Mouse (Mus musculus) left cerebral cortex, postnatal 25 days (tissue): ENCODE results near the gene Sox13. TPM values are rescaled to one million over a fixed set of nuclear protein-coding genes. Genes with fewer than 3 reads are reported as not detected.

Experiments
- DNase-seq, 2 experiments: peaks; one replicate each; pipeline ENCODE4 v3.0.0; 2022; ENCODE audit warnings: low spot score in 2 of 2, mixed read lengths in 1 of 2
- intact Hi-C: fragments of 180-260 bp; cut with DNase I; formaldehyde crosslinking; loops from one replicate; pipeline ENCODE4 v1.15.1; 2025
- total RNA-seq, 2 experiments: library from RNA; stranded (reverse); gene quantifications; 2 replicates each; pipeline ENCODE4 v1.2.3; 2021

The Sox13 gene
- total RNA-seq, 2 experiments from 2014 or later, result 7.6 to 11.0 TPM

DNA sequence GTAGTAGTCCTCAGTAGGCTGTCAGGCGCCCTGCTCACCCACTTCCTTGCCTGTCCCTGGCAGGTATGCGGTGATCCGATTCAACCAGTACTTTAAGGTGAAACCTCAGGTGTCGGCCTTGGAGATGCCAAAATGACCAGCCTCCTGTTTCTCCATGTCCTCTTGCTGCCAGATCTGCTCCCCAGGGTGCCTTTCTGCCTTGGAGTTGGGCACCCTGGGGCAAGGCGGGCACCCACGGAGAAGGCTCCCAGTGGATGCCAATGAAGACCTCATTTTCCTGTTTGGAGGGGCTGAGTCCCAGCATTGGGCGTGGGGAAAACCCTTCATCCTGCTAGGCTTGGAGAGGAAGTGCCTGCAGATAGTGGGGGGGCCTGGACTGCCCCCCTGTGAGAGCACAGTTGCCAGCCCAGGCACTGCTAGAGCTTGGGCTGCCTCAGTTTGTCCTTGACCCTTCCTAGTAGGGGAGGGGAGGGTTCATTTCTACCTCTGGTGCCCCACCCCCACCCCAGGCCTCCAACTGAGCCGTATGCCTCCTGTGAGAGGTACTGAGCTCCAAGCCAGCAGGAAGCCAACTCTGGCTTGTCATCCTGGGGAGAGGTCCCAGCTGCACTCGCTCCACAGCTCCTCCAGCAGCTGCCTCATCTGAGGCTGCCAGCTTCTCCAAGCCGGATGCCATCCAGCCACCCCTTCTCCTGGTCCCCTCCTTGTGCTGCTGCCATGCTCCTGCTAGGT is 44.8 kb downstream of the Sox13 start:
- no peak for DNase-seq
- intact Hi-C loops, result no loop called here

- intact Hi-C loops, result no loop called here
Measured at GRCm38 (mm10) chr1:133377547-133377946, 46.6 kb downstream of the Sox13 start.

DNA sequence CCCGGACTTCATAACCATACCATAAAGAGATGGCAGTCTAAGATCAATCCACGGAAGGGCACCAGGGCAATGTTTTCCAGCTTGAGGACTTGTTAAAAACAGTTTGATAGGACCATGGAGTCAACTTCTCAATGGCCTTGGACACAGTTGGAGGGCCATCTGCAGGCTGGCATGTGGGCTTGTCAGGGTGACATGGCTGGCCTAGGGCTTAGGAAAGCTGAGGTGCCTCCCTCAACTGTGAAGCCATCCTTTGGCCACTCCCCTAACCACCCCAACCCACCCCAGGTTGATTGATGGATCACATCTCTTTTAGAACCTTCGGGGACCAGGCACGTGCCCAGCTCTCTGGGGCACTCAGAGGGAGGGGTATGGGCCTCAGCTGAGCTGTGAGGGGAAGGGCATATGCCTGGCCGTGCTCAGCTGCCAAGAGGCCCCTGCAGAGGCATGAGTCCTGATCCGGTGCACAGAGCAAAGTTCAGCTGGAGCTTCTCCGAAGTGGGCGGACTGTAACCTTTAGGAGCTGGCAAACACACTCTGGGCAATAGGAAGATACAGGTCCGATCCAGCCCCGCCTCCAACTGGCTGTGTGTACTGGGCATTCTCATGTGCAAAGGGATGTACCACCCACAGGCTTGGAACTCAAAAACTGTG is 48.4 kb downstream of the Sox13 start:
- peak in 1 of 2 experiments; percentile 43 for DNase-seq
- intact Hi-C loops, result no loop called here

More at GRCm38 (mm10) chr1:133377547-133377946, 46.6 kb downstream of the Sox13 start:
- DNase-seq, result no peak

DNA sequence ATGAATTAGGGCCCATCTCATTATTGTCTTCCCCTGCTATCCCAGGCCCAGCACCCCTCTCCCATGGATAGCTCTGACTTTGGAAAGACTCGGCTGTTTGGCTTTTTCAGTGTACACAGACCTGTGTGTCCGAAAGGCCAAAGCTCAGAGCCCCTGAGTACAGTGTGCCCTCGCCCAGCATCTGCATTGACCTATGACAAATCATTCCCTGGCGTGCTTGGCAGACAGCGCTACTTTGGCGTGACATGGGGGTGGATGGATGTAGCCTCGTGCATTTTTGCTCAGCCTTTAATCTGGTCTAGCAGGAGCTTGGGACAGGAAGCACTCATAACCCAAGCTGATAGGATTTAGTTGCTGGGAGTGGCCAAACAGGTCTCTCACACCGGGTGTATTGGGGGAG is 52.1 kb downstream of the Sox13 start:
- intact Hi-C loops, result no loop called here
- no peak for DNase-seq

DNA sequence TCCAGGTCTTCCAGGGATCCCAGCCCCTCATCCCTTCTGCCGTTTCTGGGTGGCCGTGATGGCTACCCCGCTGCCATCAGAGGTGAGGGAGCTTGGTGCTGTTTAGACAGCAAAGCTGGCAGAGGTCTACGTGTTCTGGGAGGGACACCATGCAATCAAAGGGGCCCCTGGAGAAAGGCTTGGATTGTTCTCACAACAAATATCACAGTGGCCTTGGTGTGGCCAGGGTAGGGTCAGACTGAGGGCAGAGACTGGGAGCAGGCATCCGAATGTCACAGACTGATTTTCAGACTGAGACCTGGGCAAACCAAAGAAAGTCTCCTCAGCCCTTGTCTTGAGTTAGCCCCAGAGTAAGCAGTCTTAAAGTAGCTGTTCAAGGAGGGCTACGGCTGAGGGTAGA is 52.7 kb downstream of the Sox13 start:
- intact Hi-C loops, result no loop called here
- no peak for DNase-seq

GRCm38 (mm10) chr1:133370352-133370751 is 53.8 kb downstream of the Sox13 start:
- intact Hi-C loops, result no loop called here
- DNase-seq, result no peak

GRCm38 (mm10) chr1:133368644-133369043 is 55.5 kb downstream of the Sox13 start:
- intact Hi-C loops, result no loop called here
- DNase-seq, result peak in 1 of 2 experiments; percentile 88

- intact Hi-C loops, result no loop called here
- DNase-seq, result peak in 1 of 2 experiments; percentile 35
Measured at GRCm38 (mm10) chr1:133367606-133368488, 56.3 kb downstream of the Sox13 start.

DNA sequence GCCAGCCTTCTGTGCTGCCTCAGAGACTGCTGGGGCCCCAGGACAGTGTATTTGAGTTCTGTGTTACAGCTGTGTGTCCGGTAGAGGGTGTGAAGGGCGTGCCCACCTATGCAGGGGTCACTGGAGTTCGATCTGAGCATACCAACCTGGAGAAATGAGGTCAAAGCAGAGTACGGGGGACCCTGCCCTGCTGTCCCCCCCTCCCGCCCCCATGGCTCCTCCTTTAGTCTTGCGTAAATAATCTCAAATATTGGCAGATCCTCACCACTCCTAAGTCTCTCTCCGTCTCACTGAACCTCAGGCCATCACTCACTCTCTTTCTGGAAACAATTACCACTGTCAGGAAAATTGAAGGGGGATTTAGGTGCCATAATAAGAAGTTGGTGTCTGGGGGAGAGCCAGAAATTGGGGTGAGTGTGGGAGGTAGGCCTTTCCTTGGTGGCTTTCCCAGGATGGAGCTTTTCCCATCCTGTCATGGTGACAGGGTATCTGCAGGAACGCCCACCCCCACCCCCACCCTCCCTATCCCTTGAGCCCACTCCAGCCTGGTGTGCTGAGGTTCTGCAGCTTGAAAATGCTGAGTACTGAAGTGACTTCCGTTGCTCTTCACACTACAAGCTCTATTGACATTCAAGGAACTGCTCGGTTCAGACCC is 57.1 kb downstream of the Sox13 start:
- intact Hi-C loops, result no loop called here
- peak in 1 of 2 experiments; percentile 77 for DNase-seq

DNA sequence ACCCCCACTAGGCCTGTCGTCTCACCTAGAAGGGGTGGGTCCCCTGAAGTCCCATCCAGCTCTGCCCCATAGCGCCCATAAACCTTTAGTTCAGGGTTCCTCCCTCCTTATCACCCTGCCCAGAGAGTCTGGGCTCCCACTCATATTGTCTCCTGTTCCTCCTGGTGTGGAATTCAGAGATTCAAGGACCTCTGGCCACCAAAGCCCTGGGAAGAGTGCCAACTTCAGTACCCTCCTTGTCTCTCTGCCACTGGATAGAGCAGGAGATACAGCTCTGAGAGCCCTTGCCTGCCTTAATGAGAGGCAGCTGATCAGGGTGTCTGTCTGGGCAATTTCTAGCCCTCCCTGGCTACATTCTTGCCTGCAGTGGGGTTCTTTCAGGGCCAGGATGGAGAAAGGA is 59.3 kb downstream of the Sox13 start:
- no peak for DNase-seq
- intact Hi-C loops, result no loop called here

GRCm38 (mm10) chr1:133364022-133364630 is 60.1 kb downstream of the Sox13 start:
- DNase-seq, result peak in 1 of 2 experiments; percentile 31

GRCm38 (mm10) chr1:133363276-133364021 is 60.7 kb downstream of the Sox13 start, which contains the start of gene Etnk2:
Gene Etnk2, plus strand, starts transcription at chr1:133363572.
- intact Hi-C loops, result no loop called here

More at GRCm38 (mm10) chr1:133364022-133364630, 60.1 kb downstream of the Sox13 start:
- intact Hi-C loops, result no loop called here

GRCm38 (mm10) chr1:133362103-133362502 is 62.1 kb downstream of the Sox13 start:
- intact Hi-C loops, result no loop called here
- DNase-seq, result no peak

More at GRCm38 (mm10) chr1:133363276-133364021, 60.7 kb downstream of the Sox13 start, which contains the start of gene Etnk2:
- peak; percentile 61 to 63 for DNase-seq

DNA sequence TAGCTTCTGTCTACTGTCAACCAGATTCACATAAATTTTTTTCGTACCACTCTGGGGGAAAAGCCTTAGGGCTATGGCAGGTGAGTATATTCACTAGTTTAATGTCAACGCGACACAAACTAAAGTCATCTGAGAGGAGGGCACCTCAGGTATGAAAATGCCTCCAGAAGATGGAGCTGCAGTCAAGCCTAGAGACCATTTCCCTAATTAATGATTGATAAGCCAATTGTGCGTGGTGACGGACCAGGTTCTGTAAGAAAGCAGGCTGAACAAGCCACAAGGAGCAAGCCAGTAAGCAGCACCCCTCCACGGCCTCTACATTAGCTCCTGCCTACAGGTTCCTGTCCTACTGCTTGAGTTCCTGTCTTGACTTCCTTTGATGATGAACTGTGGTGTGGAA is 63.2 kb downstream of the Sox13 start:
- no peak for DNase-seq
- intact Hi-C loops, result no loop called here

DNA sequence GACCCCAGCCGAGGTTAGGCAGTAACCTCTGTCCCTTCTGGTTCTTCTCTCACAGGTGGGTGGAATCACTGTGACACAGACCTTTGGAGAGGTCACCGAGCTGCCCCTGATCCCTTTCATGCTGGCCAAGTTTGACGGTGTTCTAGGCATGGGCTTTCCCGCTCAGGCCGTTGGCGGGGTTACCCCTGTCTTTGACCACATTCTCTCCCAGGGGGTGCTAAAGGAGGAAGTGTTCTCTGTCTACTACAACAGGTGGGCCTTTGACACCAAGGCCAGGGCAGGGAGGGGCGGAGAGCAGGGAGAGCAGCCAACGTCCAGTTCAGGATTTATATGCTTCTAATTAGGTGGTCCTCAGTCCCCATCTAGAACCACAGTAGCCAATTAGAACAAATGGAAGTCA is 67.8 kb downstream of the Sox13 start:
- intact Hi-C loops, result loop anchor here (10.0 kb wide), 1 partner anchor 322 kb away; the partner anchor contains the start of gene Mdm4
- DNase-seq, result no peak

DNA sequence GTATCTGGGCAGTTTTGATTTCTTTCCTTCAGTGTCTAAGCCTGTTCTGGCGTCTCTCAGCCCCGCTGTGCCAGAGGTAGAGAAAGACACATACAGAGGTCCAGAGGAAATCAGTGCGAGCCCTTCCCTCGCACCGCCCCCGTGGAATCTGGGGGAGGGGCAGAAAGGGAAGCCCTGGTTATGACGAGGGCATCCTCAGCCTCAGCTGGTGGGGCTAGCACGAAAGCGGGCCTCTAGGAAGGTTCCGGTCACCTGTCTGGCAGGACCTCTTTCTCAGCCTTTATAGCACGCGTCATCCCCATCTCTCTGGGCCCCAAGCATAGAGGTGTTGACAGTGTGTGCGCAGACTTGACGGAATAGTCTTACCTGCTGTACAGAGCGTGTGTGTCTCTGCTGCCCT is 68.3 kb downstream of the Sox13 start:
- intact Hi-C loops, result loop anchor here (10.0 kb wide), 1 partner anchor 321 kb away; the partner anchor contains the start of gene Mdm4
- no peak for DNase-seq

DNA sequence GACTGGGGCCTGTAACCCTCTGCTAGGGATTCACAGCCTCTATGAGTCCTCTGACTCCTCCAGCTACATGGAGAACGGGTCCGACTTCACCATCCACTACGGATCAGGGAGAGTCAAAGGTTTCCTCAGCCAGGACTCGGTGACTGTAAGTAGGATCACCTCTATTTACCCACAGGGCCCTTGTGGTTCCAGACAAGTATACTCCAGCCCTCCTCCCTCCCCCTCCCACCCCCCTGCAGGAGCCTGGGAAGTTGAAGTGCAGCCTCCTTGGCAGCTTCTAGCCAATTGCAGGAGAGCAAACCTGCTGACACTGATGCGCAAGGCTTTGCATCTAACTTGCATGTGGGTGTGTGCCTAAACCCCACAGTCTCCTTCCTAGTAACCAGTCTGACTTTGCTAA is 68.7 kb downstream of the Sox13 start:
- intact Hi-C loops, result loop anchor here (10.0 kb wide), 1 partner anchor 321 kb away; the partner anchor contains the start of gene Mdm4
- DNase-seq, result no peak

- intact Hi-C loops, result loop anchor here (1.0 to 10.0 kb wide), 4 partner anchors 39 to 319 kb away; partner anchors contain the start of gene Mdm4
- peak; percentile 82 to 92 for DNase-seq
Measured at GRCm38 (mm10) chr1:133353371-133353809, 70.8 kb downstream of the Sox13 start.
